ENCODE assay signal across 9 mouse cellular contexts in the genomic region with DNA sequence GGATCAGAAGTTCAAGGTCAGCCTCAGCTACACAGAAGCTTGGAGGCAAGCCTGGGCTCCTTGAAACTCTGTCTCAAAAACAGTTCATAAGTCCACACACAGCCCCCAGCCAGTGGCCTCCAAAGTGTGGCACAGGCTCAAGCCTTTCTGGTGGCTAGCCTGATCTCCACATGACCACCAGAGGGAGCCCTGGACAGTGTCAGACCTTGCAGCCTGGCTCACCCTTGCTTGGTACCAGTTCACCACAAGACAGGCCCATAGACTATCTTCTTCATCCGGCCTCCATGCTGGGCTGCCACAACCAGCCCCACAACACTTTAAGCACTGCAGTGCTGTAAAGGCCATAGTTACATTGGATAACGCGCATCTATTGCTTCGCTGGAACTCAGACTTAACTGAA.
DNase-seq lines count a peak whose midpoint lies in the region; ATAC-seq and TF ChIP-seq lines count a peak whose summit lies in the region.
"Had no signal": no experiment of that assay in that cellular context is flagged by ENCODE, and none has a peak within 500 bp of the region (broad histone marks: within the 10 kb centered on the region; RNA-seq: fewer than 3 reads in every experiment).

No protein-coding gene starts in this region.

- H3K27ac ChIP-seq in embryonic facial prominence, embryonic 11.5 days (replicated peaks; ENCODE audit: low read depth, low read length) = no peak overlapping the region
- H3K27ac ChIP-seq in heart, embryonic 11.5 days (ENCODE audit: low read depth, low read length) = peak overlapping the region; percentile 92
- H3K27ac ChIP-seq in kidney, postnatal 0 days = no peak overlapping the region
- H3K27ac ChIP-seq in liver, adult 2 months (replicated peaks; ENCODE audit: insufficient read depth, low read depth, low read length) = no peak overlapping the region
- H3K27ac ChIP-seq in olfactory bulb, adult 2 months (ENCODE audit: insufficient read depth, low read depth, low read length) = no peak overlapping the region
- H3K27ac ChIP-seq in thymus, adult 2 months (ENCODE audit: control insufficient read depth, insufficient read depth, low read length) = no peak overlapping the region
- H3K27ac ChIP-seq: embryonic facial prominence, embryonic 12.5 days had no signal

- no peak for TF ChIP-seq POLR2A in liver, adult 2 months (IDR thresholded peaks at IDR 0.05; ENCODE audit: extremely low read depth, insufficient read depth, low read length)
- no peak for TF ChIP-seq POLR2A in olfactory bulb, adult 2 months (IDR thresholded peaks at IDR 0.05; ENCODE audit: insufficient read depth, low read depth, low read length)
- TF ChIP-seq POLR2A in thymus, adult 2 months (IDR thresholded peaks at IDR 0.05; ENCODE audit: control insufficient read depth, extremely low read depth, insufficient read depth, low read length, poor library complexity) = no peak

- ATAC-seq in embryonic facial prominence, embryonic 11.5 days (replicated peaks; ENCODE audit: insufficient number of reproducible peaks, low FRiP score, low TSS enrichment, low read depth) = peak; percentile 58; the same call in 1 of the 2 replicates
- 0 out of 2 replicates have a peak, but pooled peaks have one; percentile 39 for ATAC-seq in heart, embryonic 11.5 days (replicated peaks; ENCODE audit: insufficient number of reproducible peaks, low FRiP score, low TSS enrichment)
- ATAC-seq in kidney, postnatal 0 days (replicated peaks; ENCODE audit: low FRiP score, low read depth) = peak; percentile 74; the same call in 1 of the 2 replicates

- no peak overlapping the region for H3K9ac ChIP-seq in embryonic facial prominence, embryonic 11.5 days (replicated peaks; ENCODE audit: low read length)
- no peak overlapping the region for H3K9ac ChIP-seq in heart, embryonic 11.5 days (ENCODE audit: low read depth, low read length)
- no peak overlapping the region for H3K9ac ChIP-seq in kidney, postnatal 0 days (ENCODE audit: low read depth, low read length)
- H3K9ac ChIP-seq in liver, adult 2 months (ENCODE audit: low read depth, low read length) = no peak overlapping the region
- H3K9ac ChIP-seq: embryonic facial prominence, embryonic 12.5 days had no signal

- DNase-seq in 416B (ENCODE audit: low read depth) = peak; percentile 84
- DNase-seq in adrenal gland, postnatal 10 days = peak; percentile 90
- DNase-seq in embryonic facial prominence, embryonic 11.5 days (ENCODE audit: low spot score) = peak; percentile 88
- peak; percentile 91 for DNase-seq in kidney, postnatal 0 days (ENCODE audit: low spot score)
- peak; percentile 51 for DNase-seq in liver, adult 2 months (ENCODE audit: extremely low read depth, low read depth, low spot score)
- DNase-seq in thymus, adult 2 months = peak; percentile 58

- H3K36me3 ChIP-seq in embryonic facial prominence, embryonic 11.5 days (replicated peaks; ENCODE audit: control insufficient read depth, insufficient read depth, low read depth, low read length) = no peaks in the 10 kb centered on the region
- no peaks in the 10 kb centered on the region for H3K36me3 ChIP-seq in heart, embryonic 11.5 days (ENCODE audit: control insufficient read depth, insufficient read depth, low read length)
- no peaks in the 10 kb centered on the region for H3K36me3 ChIP-seq in kidney, postnatal 0 days (ENCODE audit: insufficient read depth, low read length)
- H3K36me3 ChIP-seq in liver, adult 2 months (ENCODE audit: control insufficient read depth, insufficient read depth, low read length) = no peaks in the 10 kb centered on the region
- H3K36me3 ChIP-seq in thymus, adult 2 months (ENCODE audit: control insufficient read depth, insufficient read depth, low read length) = no peaks in the 10 kb centered on the region
- H3K36me3 ChIP-seq: embryonic facial prominence, embryonic 12.5 days had no signal

- WGBS in embryonic facial prominence, embryonic 11.5 days = 74% methylated on average over 4 of the region's 4 CpGs
- WGBS in heart, embryonic 11.5 days (ENCODE audit: insufficient replicate concordance) = 57% methylated on average over 4 of the region's 4 CpGs
- WGBS in kidney, postnatal 0 days = 67% methylated on average over 4 of the region's 4 CpGs
- 76% methylated on average over 4 of the region's 4 CpGs for WGBS in liver, adult 2 months
- 74% methylated on average over 4 of the region's 4 CpGs for WGBS in olfactory bulb, adult 2 months
- 73% methylated on average over 4 of the region's 4 CpGs for WGBS in thymus, adult 2 months

- H3K4me1 ChIP-seq in embryonic facial prominence, embryonic 11.5 days (ENCODE audit: control insufficient read depth, insufficient read depth, low read length) = no peaks in the 10 kb centered on the region
- peaks cover 54% of the 10 kb centered on the region for H3K4me1 ChIP-seq in heart, embryonic 11.5 days (ENCODE audit: control insufficient read depth, insufficient read depth, low read length)
- H3K4me1 ChIP-seq in kidney, postnatal 0 days (replicated peaks; ENCODE audit: insufficient read depth, low read length) = no peaks in the 10 kb centered on the region; the same call in none of the 2 replicates
- no peaks in the 10 kb centered on the region for H3K4me1 ChIP-seq in liver, adult 2 months (ENCODE audit: control insufficient read depth, insufficient read depth, low read length)
- H3K4me1 ChIP-seq in olfactory bulb, adult 2 months (ENCODE audit: control insufficient read depth, insufficient read depth, low read length) = peaks cover 4% of the 10 kb centered on the region; the same call in 1 of the 2 replicates
- no peaks in the 10 kb centered on the region for H3K4me1 ChIP-seq in thymus, adult 2 months (replicated peaks; ENCODE audit: control insufficient read depth, insufficient read depth, low read length)

- TF ChIP-seq CTCF in kidney, postnatal 0 days (IDR thresholded peaks at IDR 0.05; ENCODE audit: low read depth) = peak; percentile 86
- TF ChIP-seq CTCF in liver, adult 2 months (IDR thresholded peaks at IDR 0.05; ENCODE audit: low read depth, low read length) = peak; percentile 96
- peak; percentile 63 for TF ChIP-seq CTCF in olfactory bulb, adult 2 months (IDR thresholded peaks at IDR 0.05; ENCODE audit: insufficient read depth, low read depth, low read length)
- TF ChIP-seq CTCF in thymus, adult 2 months (IDR thresholded peaks at IDR 0.05; ENCODE audit: borderline replicate concordance, control insufficient read depth, extremely low read depth, insufficient read depth, low read length, poor library complexity) = peak; percentile 80; the same call in 1 of the 2 replicates

- H3K4me3 ChIP-seq in embryonic facial prominence, embryonic 11.5 days (ENCODE audit: low read depth, low read length) = no peak overlapping the region
- H3K4me3 ChIP-seq in heart, embryonic 11.5 days (ENCODE audit: low read depth, low read length) = no peak overlapping the region
- no peak overlapping the region for H3K4me3 ChIP-seq in kidney, postnatal 0 days (replicated peaks; ENCODE audit: low read depth, low read length)
- no peak overlapping the region for H3K4me3 ChIP-seq in liver, adult 2 months (ENCODE audit: insufficient read depth, low read depth, low read length)
- H3K4me3 ChIP-seq in olfactory bulb, adult 2 months (ENCODE audit: insufficient read depth, low read depth, low read length) = no peak overlapping the region
- H3K4me3 ChIP-seq in thymus, adult 2 months (ENCODE audit: control insufficient read depth, insufficient read depth, low read length) = no peak overlapping the region
- H3K4me3 ChIP-seq: embryonic facial prominence, embryonic 12.5 days had no signal

- H3K4me2 ChIP-seq in embryonic facial prominence, embryonic 11.5 days (ENCODE audit: low read depth, low read length) = no peak overlapping the region
- H3K4me2 ChIP-seq in heart, embryonic 11.5 days = no peak overlapping the region
- H3K4me2 ChIP-seq in kidney, postnatal 0 days (ENCODE audit: low read length) = no peak overlapping the region
- H3K4me2 ChIP-seq: embryonic facial prominence, embryonic 12.5 days had no signal

- no peaks in the 10 kb centered on the region for H3K27me3 ChIP-seq in embryonic facial prominence, embryonic 11.5 days (ENCODE audit: control insufficient read depth, insufficient read depth, low read length)
- H3K27me3 ChIP-seq in heart, embryonic 11.5 days (ENCODE audit: control insufficient read depth, insufficient read depth, low read length) = no peaks in the 10 kb centered on the region
- no peaks in the 10 kb centered on the region for H3K27me3 ChIP-seq in kidney, postnatal 0 days (ENCODE audit: insufficient read depth, low read length)
- H3K27me3 ChIP-seq in liver, adult 2 months (ENCODE audit: control insufficient read depth, insufficient read depth, low read length) = no peaks in the 10 kb centered on the region
- H3K27me3 ChIP-seq in thymus, adult 2 months (ENCODE audit: control insufficient read depth, insufficient read depth, low read length) = no peaks in the 10 kb centered on the region
- H3K27me3 ChIP-seq: embryonic facial prominence, embryonic 12.5 days had no signal

- H3K79me2 ChIP-seq in liver, adult 2 months (ENCODE audit: control insufficient read depth, insufficient read depth, low read length) = no peaks in the 10 kb centered on the region

- no peaks in the 10 kb centered on the region for H3K9me3 ChIP-seq in embryonic facial prominence, embryonic 11.5 days (replicated peaks; ENCODE audit: control insufficient read depth, low read length)
- no peaks in the 10 kb centered on the region for H3K9me3 ChIP-seq in heart, embryonic 11.5 days (replicated peaks; ENCODE audit: control insufficient read depth, low read length)
- no peaks in the 10 kb centered on the region for H3K9me3 ChIP-seq in kidney, postnatal 0 days (replicated peaks; ENCODE audit: low read length)
